Mouse (Mus musculus) lung, adult 2 months (tissue): Measurements from ENCODE around the gene Ccdc74a.

Experiments
- CTCF ChIP-seq: fragments of 200-500 bp; IDR thresholded peaks from 2 replicates; pipeline ENCODE4 v1.5.1; 2011; ENCODE audit warnings: mild to moderate bottlenecking, low read length, control low read depth; ENCODE audit not compliant: insufficient read depth
- POLR2A ChIP-seq: fragments of 200-500 bp; IDR thresholded peaks from 2 replicates; pipeline ENCODE4 v1.6.1; 2011; ENCODE audit warnings: low read depth, mild to moderate bottlenecking, control low read depth, low read length, borderline replicate concordance; ENCODE audit errors: extremely low read depth

- TF ChIP-seq CTCF, result no peak
- no peak for TF ChIP-seq POLR2A
Observed at GRCm38 (mm10) chr16:17633481-17634181, 12.6 kb upstream of the Ccdc74a start.
